Mouse (Mus musculus): ENCODE measurements at regions not wholly inside any gene's neighbourhood (a gene's known extent, or its start where the extent isn't known, plus 50 kb on each side); places are given as distances from the start of the nearest gene placed in this dataset.

GRCm38 (mm10) chr5:35162607-35163006 lies 57.0 kb upstream of the Lrpap1 start:
- DNase-seq (ENCODE audit: low read depth, low spot score) = no peak

- DNase-seq (ENCODE audit: low read depth, low spot score) = no peak
Observed at GRCm38 (mm10) chr5:35162120-35162519, 56.6 kb upstream of the Lrpap1 start.

- no peak for DNase-seq (ENCODE audit: low read depth, low spot score)
Observed at GRCm38 (mm10) chr5:35160929-35161815, 55.6 kb upstream of the Lrpap1 start.

GRCm38 (mm10) chr5:35159854-35160253 lies 54.3 kb upstream of the Lrpap1 start:
- DNase-seq (ENCODE audit: low read depth, low spot score) = no peak

- no peak for DNase-seq (ENCODE audit: low read depth, low spot score)
Observed at GRCm38 (mm10) chr5:35159178-35159661, 53.7 kb upstream of the Lrpap1 start.

- DNase-seq (ENCODE audit: low read depth, low spot score) = no peak
Observed at GRCm38 (mm10) chr5:35158346-35159047, 52.9 kb upstream of the Lrpap1 start.

- no peak for DNase-seq (ENCODE audit: low read depth, low spot score)
Observed at GRCm38 (mm10) chr5:35156371-35156770, 50.8 kb upstream of the Lrpap1 start.

GRCm38 (mm10) chr5:35155717-35156116 lies 50.2 kb upstream of the Lrpap1 start:
- DNase-seq (ENCODE audit: low read depth, low spot score) = no peak
